Mouse (Mus musculus) intestine, postnatal 0 days (tissue): ENCODE data around the gene Zfp687. TPM values are rescaled to one million over a fixed set of nuclear protein-coding genes. Genes with fewer than 3 reads are reported as not detected.
A peak's percentile ranks its signal among the peaks of the same experiment; 100 is the strongest.
"Not testable (repeated sequence)": the region's sequence is repeated elsewhere in the genome, so short reads cannot be mapped to it uniquely, and the experiment has no call there.

ENCODE experiments used
- ATAC-seq: fragments of 200-750 bp; cut with Nextera tagmentation; 2 replicates; pipeline ENCODE4 v1.8.0; 2017; ENCODE audit warnings: mild to moderate bottlenecking, moderate TSS enrichment, moderate library complexity
- H3K27ac ChIP-seq: fragments of 300-500 bp; sonication (generic); 2 replicates; pipeline ENCODE4 v1.5.1; 2014; ENCODE audit warnings: mild to moderate bottlenecking, low read depth, low read length, moderate library complexity
- H3K27me3 ChIP-seq: fragments of 300-500 bp; sonication (generic); replicated peaks from 2 replicates; pipeline ENCODE4 v1.6.1; 2014; ENCODE audit warnings: low read length, mixed read lengths; ENCODE audit not compliant: control insufficient read depth, insufficient read depth
- H3K36me3 ChIP-seq: fragments of 300-500 bp; sonication (generic); 2 replicates; pipeline ENCODE4 v1.6.1; 2014; ENCODE audit warnings: mild to moderate bottlenecking, moderate library complexity; ENCODE audit not compliant: control insufficient read depth, insufficient read depth
- H3K4me1 ChIP-seq: fragments of 300-500 bp; sonication (generic); replicated peaks from 2 replicates; pipeline ENCODE4 v1.6.1; 2014; ENCODE audit warnings: antibody characterized with exemption, low read length, mixed read lengths; ENCODE audit not compliant: control insufficient read depth, insufficient read depth
- H3K4me2 ChIP-seq: fragments of 300-500 bp; sonication (generic); replicated peaks from 2 replicates; pipeline ENCODE4 v1.6.1; 2014; ENCODE audit warnings: low read depth, mild to moderate bottlenecking, moderate library complexity
- H3K4me3 ChIP-seq: fragments of 300-500 bp; sonication (generic); 2 replicates; pipeline ENCODE4 v1.5.1; 2014; ENCODE audit warnings: low read depth, low read length
- H3K9ac ChIP-seq: fragments of 300-500 bp; sonication (generic); 2 replicates; pipeline ENCODE4 v1.6.1; 2014; ENCODE audit warnings: mild to moderate bottlenecking, low read depth, low read length
- H3K9me3 ChIP-seq: fragments of 300-500 bp; sonication (generic); 2 replicates; pipeline ENCODE4 v1.6.1; 2016; ENCODE audit warnings: mixed run types; ENCODE audit not compliant: control insufficient read depth
- CTCF ChIP-seq: sonication (generic); IDR thresholded peaks from 2 replicates; pipeline ENCODE4 v1.5.1; 2016; ENCODE audit warnings: low read depth, mild to moderate bottlenecking, control low read depth, antibody characterized with exemption, moderate library complexity
- WGBS: fragments of 180-500 bp; shearing (Covaris S2); extraction: QIAGEN DNeasy Blood & Tissue Kit; methylation state at CpG from one replicate; pipeline ENCODE4 v1.1.7; 2014; 5-methylcytosine and 5-hydroxymethylcytosine counted together
- polyA plus RNA-seq: library from polyadenylated mRNA; unstranded; fragments of >200 nt; fragmentation: Nextera tagmentation; extraction: Ambion mirVana; gene quantifications from 2 replicates; pipeline ENCODE4 v1.2.1, GENCODE M21; 2015

The Zfp687 gene
- polyA plus RNA-seq, 1 experiment from 2014 or later: 8.7 TPM

GRCm38 (mm10) chr3:95025202-95025601, 10.0 kb upstream of the Zfp687 start:
- Histone ChIP-seq H3K4me1 (peaks cover 14% of the 10 kb centered on the region), H3K4me3 (no peak overlapping the region), H3K4me2 (no peak overlapping the region), H3K36me3 (peaks cover under 1% of the 10 kb centered on the region; the same call in 1 of the 2 replicates), H3K9me3 (no peaks in the 10 kb centered on the region), H3K9ac (no peak overlapping the region), H3K27ac (no peak overlapping the region), H3K27me3 (no peaks in the 10 kb centered on the region)
- no peak for TF ChIP-seq CTCF
- WGBS: 38% methylated on average over 5 of the region's 5 CpGs
- no peak for ATAC-seq

GRCm38 (mm10) chr3:95024551-95024950, 9.3 kb upstream of the Zfp687 start:
- Histone ChIP-seq H3K27me3 (no peaks in the 10 kb centered on the region), H3K36me3 (no peaks in the 10 kb centered on the region), H3K4me2 (peak overlapping the region; percentile 35; the same call in 1 of the 2 replicates), H3K4me3 (no peak overlapping the region), H3K9me3 (no peaks in the 10 kb centered on the region), H3K9ac (no peak overlapping the region), H3K27ac (no peak overlapping the region), H3K4me1 (peaks cover 14% of the 10 kb centered on the region)
- no peak for ATAC-seq
- whole genome bisulfite sequencing: 16% methylated on average over 11 of the region's 11 CpGs
- no peak for TF ChIP-seq CTCF

GRCm38 (mm10) chr3:95020956-95021355, 5.7 kb upstream of the Zfp687 start:
- not testable (repeated sequence) for H3K9ac ChIP-seq, H3K27ac ChIP-seq, H3K27me3 ChIP-seq, H3K9me3 ChIP-seq, H3K4me2 ChIP-seq, H3K4me1 ChIP-seq, ATAC-seq, H3K4me3 ChIP-seq, H3K36me3 ChIP-seq
- 85% methylated on average over 5 of the region's 5 CpGs for WGBS

GRCm38 (mm10) chr3:95018741-95019140, 3.5 kb upstream of the Zfp687 start:
- H3K27ac ChIP-seq: no peak overlapping the region
- WGBS: 84% methylated on average over 2 of the region's 2 CpGs
- no peak overlapping the region for H3K4me2 ChIP-seq
- no peaks in the 10 kb centered on the region for H3K27me3 ChIP-seq
- peaks cover 4% of the 10 kb centered on the region; the same call in 1 of the 2 replicates for H3K4me1 ChIP-seq
- no peak for TF ChIP-seq CTCF
- H3K9ac ChIP-seq: no peak overlapping the region
- H3K9me3 ChIP-seq: no peaks in the 10 kb centered on the region
- no peak for ATAC-seq
- no peak overlapping the region for H3K4me3 ChIP-seq
- no peaks in the 10 kb centered on the region for H3K36me3 ChIP-seq

GRCm38 (mm10) chr3:95016532-95017056, 1.3 kb upstream of the Zfp687 start:
- Histone ChIP-seq H3K36me3 (peaks cover 4% of the 10 kb centered on the region; the same call in 1 of the 2 replicates), H3K27ac (peak overlapping the region; percentile 96), H3K9ac (peak overlapping the region; percentile 64), H3K4me1 (peaks cover 4% of the 10 kb centered on the region; the same call in 1 of the 2 replicates), H3K27me3 (no peaks in the 10 kb centered on the region), H3K9me3 (no peaks in the 10 kb centered on the region), H3K4me2 (peak overlapping the region; percentile 71), H3K4me3 (peak overlapping the region; percentile 90)
- 3% methylated on average over 21 of the region's 21 CpGs for WGBS
- no peak for ATAC-seq
- no peak; the same call in 1 of the 2 replicates for TF ChIP-seq CTCF

- TF ChIP-seq CTCF: 0 out of 2 replicates have a peak, but pooled peaks have one; percentile 26
- H3K36me3 ChIP-seq: peaks cover 10% of the 10 kb centered on the region
- no peaks in the 10 kb centered on the region for H3K9me3 ChIP-seq
- peak overlapping the region; percentile 96 for H3K27ac ChIP-seq
- peak overlapping the region; percentile 90 for H3K4me3 ChIP-seq
- peak; percentile 84 for ATAC-seq
- H3K4me2 ChIP-seq: peak overlapping the region; percentile 71
- H3K4me1 ChIP-seq: peaks cover 4% of the 10 kb centered on the region; the same call in 1 of the 2 replicates
- under 1% methylated on average over 40 of the region's 40 CpGs for WGBS
- H3K9ac ChIP-seq: peak overlapping the region; percentile 64
- H3K27me3 ChIP-seq: no peaks in the 10 kb centered on the region
Measured at GRCm38 (mm10) chr3:95015891-95016531, 763 bp upstream of the Zfp687 start.
